Mouse (Mus musculus): ENCODE measurements around the gene Lpin1. TPM values are rescaled to one million over a fixed set of nuclear protein-coding genes. Genes with fewer than 3 reads are reported as not detected.

Lpin1 gene
- polyA plus RNA-seq, 1 experiment from 2014 or later: 11.6 TPM

DNA sequence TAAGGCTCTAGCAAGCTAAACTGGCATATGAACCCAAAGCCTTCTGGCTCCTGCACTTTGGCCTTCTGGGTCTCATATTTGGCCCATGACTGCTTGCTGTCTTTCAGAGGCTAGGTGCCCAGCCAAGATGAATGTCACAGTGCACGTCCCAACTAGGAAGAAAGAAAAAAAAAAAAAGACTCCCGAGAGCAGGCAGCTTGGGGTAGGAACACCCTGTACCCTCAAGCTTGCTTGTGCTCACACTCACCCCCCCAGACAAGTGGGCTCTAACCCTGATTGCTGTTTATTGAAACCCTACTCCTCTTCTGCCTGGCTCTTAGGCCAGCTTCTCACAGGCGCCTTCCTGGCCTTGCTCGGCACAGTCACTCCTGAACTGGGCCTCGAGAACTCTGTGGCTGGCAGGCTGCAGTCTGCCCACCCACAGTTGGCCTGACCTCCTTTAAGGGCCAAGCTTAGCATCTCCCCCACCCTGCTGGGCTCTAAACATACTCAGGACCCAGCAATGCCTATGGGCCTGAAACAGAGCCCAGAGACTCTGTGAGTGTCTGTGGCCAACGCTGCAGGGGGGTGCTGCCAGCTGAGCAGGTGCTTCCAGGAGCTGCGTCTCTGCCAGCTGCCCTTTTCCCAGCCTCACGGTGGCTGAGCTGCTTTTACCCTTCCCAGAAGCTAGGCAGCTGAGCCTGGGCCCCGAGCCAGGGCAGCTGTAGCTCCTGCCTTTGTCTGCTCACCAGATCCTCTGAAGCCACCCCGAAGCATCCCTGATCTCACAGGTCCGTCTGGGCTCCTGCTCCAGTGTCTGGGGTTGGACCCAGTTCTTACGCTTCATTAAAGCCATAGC is 33.0 kb upstream of the Lpin1 start:
- no peak overlapping the region for H3K4me2 ChIP-seq (ENCODE audit: low read length)
- no peaks in the 10 kb centered on the region for H3K27me3 ChIP-seq (replicated peaks; ENCODE audit: control insufficient read depth, insufficient read depth, low read length)
- H3K36me3 ChIP-seq (ENCODE audit: control insufficient read depth, insufficient read depth, low read length): no peaks in the 10 kb centered on the region
- H3K27ac ChIP-seq (ENCODE audit: low read depth, low read length): peak overlapping the region; percentile 70
- 29% methylated on average over 12 of the region's 12 CpGs for WGBS
- ATAC-seq: peak; percentile 90
- DNase-seq (ENCODE audit: low spot score): peak; percentile 86
- H3K9ac ChIP-seq (ENCODE audit: low read length): peak overlapping the region; percentile 13; the same call in 1 of the 2 replicates
- H3K4me1 ChIP-seq (ENCODE audit: control insufficient read depth, insufficient read depth, low read length): peaks cover 12% of the 10 kb centered on the region
- H3K4me3 ChIP-seq (ENCODE audit: low read depth, low read length): no peak overlapping the region
- no peaks in the 10 kb centered on the region for H3K9me3 ChIP-seq (replicated peaks; ENCODE audit: control insufficient read depth, low read length)

DNA sequence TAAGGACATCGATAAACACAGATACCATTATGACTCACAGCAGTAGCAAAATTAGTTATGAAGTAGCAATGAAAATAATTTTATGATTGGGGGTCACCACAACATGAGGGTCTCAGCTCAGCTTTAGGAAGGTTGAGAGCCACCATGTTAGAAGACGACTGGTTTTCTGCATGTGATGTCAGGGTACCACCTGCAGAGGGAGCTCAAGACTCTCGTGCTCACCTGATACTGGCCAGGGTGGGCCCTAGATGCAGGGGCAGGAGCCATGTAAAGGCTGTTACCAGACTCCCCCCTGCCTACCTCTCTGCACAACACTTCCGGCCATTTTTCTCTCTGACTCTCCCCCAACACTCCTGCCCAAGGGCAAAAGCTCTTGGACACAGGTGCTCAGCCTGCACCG is 31.2 kb upstream of the Lpin1 start:
- ATAC-seq (no peak), DNase-seq (ENCODE audit: low spot score) (no peak)
- Histone ChIP-seq H3K9ac (ENCODE audit: low read length) (no peak overlapping the region), H3K27ac (ENCODE audit: low read depth, low read length) (no peak overlapping the region), H3K36me3 (ENCODE audit: control insufficient read depth, insufficient read depth, low read length) (no peaks in the 10 kb centered on the region), H3K9me3 (replicated peaks; ENCODE audit: control insufficient read depth, low read length) (no peaks in the 10 kb centered on the region), H3K27me3 (replicated peaks; ENCODE audit: control insufficient read depth, insufficient read depth, low read length) (no peaks in the 10 kb centered on the region), H3K4me3 (ENCODE audit: low read depth, low read length) (no peak overlapping the region), H3K4me1 (ENCODE audit: control insufficient read depth, insufficient read depth, low read length) (peaks cover 12% of the 10 kb centered on the region), H3K4me2 (ENCODE audit: low read length) (no peak overlapping the region)
- 65% methylated on average over 5 of the region's 5 CpGs for WGBS

DNA sequence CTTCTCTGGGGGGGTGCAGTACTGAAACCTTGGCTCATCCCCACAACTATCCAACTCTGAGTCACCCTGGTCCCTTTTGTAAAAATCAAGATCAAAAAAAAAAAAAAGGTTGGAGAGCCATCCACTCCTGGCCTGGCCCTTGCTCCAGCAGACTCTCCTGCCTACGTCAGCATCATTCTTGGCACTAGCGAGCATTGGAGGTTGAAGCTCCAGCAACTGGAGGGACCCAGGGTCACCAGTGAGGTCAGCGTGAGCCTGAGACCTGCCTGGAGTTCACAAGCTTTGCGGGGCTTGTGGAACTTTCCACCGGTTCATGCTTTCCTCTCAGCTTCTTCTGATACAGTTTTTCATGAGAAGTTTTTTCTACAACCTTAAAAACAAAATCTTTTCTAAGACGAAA is 29.3 kb upstream of the Lpin1 start:
- Histone ChIP-seq H3K9ac (ENCODE audit: low read length) (no peak overlapping the region), H3K4me3 (ENCODE audit: low read depth, low read length) (no peak overlapping the region), H3K4me2 (ENCODE audit: low read length) (no peak overlapping the region), H3K27me3 (replicated peaks; ENCODE audit: control insufficient read depth, insufficient read depth, low read length) (no peaks in the 10 kb centered on the region), H3K27ac (ENCODE audit: low read depth, low read length) (no peak overlapping the region), H3K9me3 (replicated peaks; ENCODE audit: control insufficient read depth, low read length) (no peaks in the 10 kb centered on the region), H3K4me1 (ENCODE audit: control insufficient read depth, insufficient read depth, low read length) (peaks cover 12% of the 10 kb centered on the region), H3K36me3 (ENCODE audit: control insufficient read depth, insufficient read depth, low read length) (no peaks in the 10 kb centered on the region)
- 96% methylated on average over 6 of the region's 6 CpGs for WGBS
- DNase-seq (ENCODE audit: low spot score) (no peak), ATAC-seq (no peak)

DNA sequence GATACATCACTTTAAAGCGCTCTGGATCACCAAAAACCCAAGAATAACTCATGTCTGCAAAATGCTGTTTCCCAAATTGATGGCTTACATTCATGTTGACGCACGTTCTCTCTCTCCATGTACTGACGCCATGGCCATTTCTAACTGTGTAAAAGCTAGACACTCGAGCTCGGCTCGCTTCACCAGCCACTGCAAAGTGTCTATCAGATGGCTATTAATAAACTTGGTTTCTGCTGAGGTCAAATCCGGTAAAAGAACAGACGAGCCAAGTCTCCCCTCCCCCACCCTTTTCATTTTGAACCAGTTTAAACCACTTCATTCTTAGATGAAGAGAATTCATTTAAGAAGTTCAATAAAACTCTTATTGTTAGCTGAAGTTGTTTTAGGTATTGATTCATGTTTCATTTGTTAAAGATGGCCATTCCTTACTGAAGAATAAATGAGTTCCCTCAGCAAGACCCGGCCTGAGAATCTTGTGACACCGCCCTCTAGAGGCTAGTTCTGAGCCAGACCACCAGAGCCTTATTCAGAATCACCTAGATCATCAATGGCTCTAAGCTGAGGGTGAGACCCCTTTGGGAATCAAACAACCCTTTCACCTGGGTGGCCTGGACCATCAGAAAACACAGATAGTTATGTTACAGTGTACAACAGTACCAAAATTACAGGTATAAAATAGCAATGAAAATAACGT is 28.5 kb upstream of the Lpin1 start:
- Histone ChIP-seq H3K9ac (ENCODE audit: low read length) (no peak overlapping the region), H3K27ac (ENCODE audit: low read depth, low read length) (no peak overlapping the region), H3K9me3 (replicated peaks; ENCODE audit: control insufficient read depth, low read length) (no peaks in the 10 kb centered on the region), H3K4me3 (ENCODE audit: low read depth, low read length) (no peak overlapping the region), H3K27me3 (replicated peaks; ENCODE audit: control insufficient read depth, insufficient read depth, low read length) (no peaks in the 10 kb centered on the region), H3K36me3 (ENCODE audit: control insufficient read depth, insufficient read depth, low read length) (no peaks in the 10 kb centered on the region), H3K4me2 (ENCODE audit: low read length) (no peak overlapping the region), H3K4me1 (ENCODE audit: control insufficient read depth, insufficient read depth, low read length) (peaks cover 9% of the 10 kb centered on the region)
- no peak for DNase-seq (ENCODE audit: low spot score)
- WGBS: 76% methylated on average over 12 of the region's 12 CpGs
- ATAC-seq: no peak

DNA sequence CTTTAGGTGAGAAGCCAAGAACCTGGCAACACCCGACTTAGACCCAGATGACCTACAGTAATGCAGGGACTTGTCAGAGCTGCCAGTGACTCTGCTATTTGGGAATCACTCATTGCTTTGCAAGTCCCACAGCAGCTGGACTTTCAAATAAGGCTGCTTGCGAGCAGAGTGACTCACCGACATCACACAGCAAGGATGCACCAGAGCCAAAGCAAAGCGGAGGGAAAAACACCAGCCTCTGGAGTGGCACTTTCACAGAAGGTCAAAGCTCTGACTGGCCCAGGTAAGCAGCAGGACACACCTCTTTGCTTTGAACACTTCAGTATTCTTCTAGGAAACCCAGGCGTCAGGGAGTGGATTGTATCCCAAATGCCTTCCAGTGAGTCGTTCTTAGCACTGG is 25.1 kb upstream of the Lpin1 start:
- Histone ChIP-seq H3K36me3 (ENCODE audit: control insufficient read depth, insufficient read depth, low read length) (no peaks in the 10 kb centered on the region), H3K4me2 (ENCODE audit: low read length) (no peak overlapping the region), H3K4me3 (ENCODE audit: low read depth, low read length) (no peak overlapping the region), H3K4me1 (ENCODE audit: control insufficient read depth, insufficient read depth, low read length) (no peaks in the 10 kb centered on the region), H3K9me3 (replicated peaks; ENCODE audit: control insufficient read depth, low read length) (no peaks in the 10 kb centered on the region), H3K9ac (ENCODE audit: low read length) (no peak overlapping the region), H3K27me3 (replicated peaks; ENCODE audit: control insufficient read depth, insufficient read depth, low read length) (no peaks in the 10 kb centered on the region), H3K27ac (ENCODE audit: low read depth, low read length) (no peak overlapping the region)
- WGBS: 77% methylated on average over 6 of the region's 6 CpGs
- DNase-seq (ENCODE audit: low spot score): no peak
- ATAC-seq: no peak

DNA sequence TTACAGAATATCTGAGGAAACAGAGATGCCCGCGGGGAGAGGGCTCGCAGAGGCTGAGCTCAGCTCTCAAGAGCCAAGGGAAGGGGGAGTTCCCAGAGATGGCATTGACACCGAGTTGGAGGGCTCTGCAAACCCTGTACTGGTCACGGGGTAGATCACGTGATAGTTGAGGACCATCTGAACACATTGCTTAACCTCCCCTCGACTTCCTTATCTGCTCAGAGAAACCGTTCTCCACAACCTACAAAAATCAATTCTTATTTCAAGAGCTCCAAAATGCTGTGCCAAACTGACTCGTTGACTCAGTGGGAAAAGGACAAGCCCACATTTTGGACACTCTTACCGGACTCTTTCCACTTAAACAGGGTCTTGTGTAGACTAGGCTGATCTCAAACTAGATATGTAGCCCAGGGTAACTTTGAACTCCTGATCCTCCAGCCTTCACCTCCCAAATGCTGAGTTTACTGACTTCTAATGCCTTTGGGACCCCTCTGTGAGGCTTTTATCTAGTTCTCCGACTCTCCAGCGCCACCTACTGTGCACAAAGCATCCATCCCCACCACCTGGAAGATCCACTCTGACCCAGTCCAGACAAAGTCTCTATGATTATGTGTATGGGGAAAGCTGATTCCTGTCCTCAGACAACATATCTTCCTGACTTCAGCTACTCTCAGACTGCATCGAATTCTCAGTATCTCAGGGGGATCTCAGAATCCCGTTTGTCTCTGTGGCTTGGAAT is 23.5 kb upstream of the Lpin1 start:
- peak; percentile 65 for ATAC-seq
- WGBS: 58% methylated on average over 14 of the region's 14 CpGs

DNA sequence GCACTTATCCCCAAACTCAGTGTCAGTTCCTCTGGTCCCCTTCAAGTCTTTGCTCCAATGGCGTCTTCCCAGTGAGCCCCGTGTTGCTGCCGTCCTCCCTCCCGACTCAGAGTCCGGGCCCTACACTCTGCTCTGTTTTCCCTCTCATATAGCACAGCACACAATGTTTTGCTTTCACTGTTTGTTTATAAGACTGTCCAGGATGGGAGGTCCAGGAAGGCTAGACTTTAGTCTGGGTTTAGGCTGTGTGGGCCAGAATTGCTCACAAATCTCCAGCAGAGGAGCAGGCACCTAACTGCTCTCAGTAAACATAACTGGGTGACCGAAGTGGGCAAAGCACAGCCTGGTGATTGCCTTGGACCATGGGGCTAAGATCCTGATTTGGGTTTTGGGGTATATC is 22.5 kb upstream of the Lpin1 start:
- Histone ChIP-seq H3K9me3 (replicated peaks; ENCODE audit: control insufficient read depth, low read length) (no peaks in the 10 kb centered on the region), H3K4me2 (ENCODE audit: low read length) (no peak overlapping the region), H3K27me3 (replicated peaks; ENCODE audit: control insufficient read depth, insufficient read depth, low read length) (no peaks in the 10 kb centered on the region), H3K4me1 (ENCODE audit: control insufficient read depth, insufficient read depth, low read length) (no peaks in the 10 kb centered on the region), H3K4me3 (ENCODE audit: low read depth, low read length) (no peak overlapping the region), H3K9ac (ENCODE audit: low read length) (no peak overlapping the region), H3K36me3 (ENCODE audit: control insufficient read depth, insufficient read depth, low read length) (no peaks in the 10 kb centered on the region), H3K27ac (ENCODE audit: low read depth, low read length) (no peak overlapping the region)
- ATAC-seq (no peak), DNase-seq (ENCODE audit: low spot score) (no peak)
- WGBS: 92% methylated on average over 6 of the region's 6 CpGs

More for the DNA sequence above, 23.5 kb upstream of the Lpin1 start:
- no peaks in the 10 kb centered on the region for H3K4me1 ChIP-seq (ENCODE audit: control insufficient read depth, insufficient read depth, low read length)
- peak; percentile 72 for DNase-seq (ENCODE audit: low spot score)
- no peak overlapping the region for H3K9ac ChIP-seq (ENCODE audit: low read length)
- no peak overlapping the region for H3K4me3 ChIP-seq (ENCODE audit: low read depth, low read length)
- no peaks in the 10 kb centered on the region for H3K9me3 ChIP-seq (replicated peaks; ENCODE audit: control insufficient read depth, low read length)
- no peak overlapping the region for H3K27ac ChIP-seq (ENCODE audit: low read depth, low read length)
- H3K27me3 ChIP-seq (replicated peaks; ENCODE audit: control insufficient read depth, insufficient read depth, low read length): no peaks in the 10 kb centered on the region
- H3K4me2 ChIP-seq (ENCODE audit: low read length): no peak overlapping the region
- no peaks in the 10 kb centered on the region for H3K36me3 ChIP-seq (ENCODE audit: control insufficient read depth, insufficient read depth, low read length)

GRCm38 (mm10) chr12:16631423-16631822 is 20.7 kb upstream of the Lpin1 start:
- DNase-seq (ENCODE audit: low spot score) (no peak), ATAC-seq (no peak)
- 91% methylated on average over 2 of the region's 2 CpGs for WGBS
- H3K4me3 ChIP-seq (ENCODE audit: low read depth, low read length): no peak overlapping the region
- H3K36me3 ChIP-seq (ENCODE audit: control insufficient read depth, insufficient read depth, low read length): no peaks in the 10 kb centered on the region
- H3K4me1 ChIP-seq (ENCODE audit: control insufficient read depth, insufficient read depth, low read length): no peaks in the 10 kb centered on the region
- no peak overlapping the region for H3K27ac ChIP-seq (ENCODE audit: low read depth, low read length)
- H3K4me2 ChIP-seq (ENCODE audit: low read length): no peak overlapping the region
- no peaks in the 10 kb centered on the region for H3K27me3 ChIP-seq (replicated peaks; ENCODE audit: control insufficient read depth, insufficient read depth, low read length)
- H3K9me3 ChIP-seq (replicated peaks; ENCODE audit: control insufficient read depth, low read length): no peaks in the 10 kb centered on the region
- H3K9ac ChIP-seq (ENCODE audit: low read length): no peak overlapping the region

GRCm38 (mm10) chr12:16630866-16631185 is 20.1 kb upstream of the Lpin1 start:
- ATAC-seq (no peak), DNase-seq (ENCODE audit: low spot score) (no peak)
- Histone ChIP-seq H3K4me3 (ENCODE audit: low read depth, low read length) (no peak overlapping the region), H3K9me3 (replicated peaks; ENCODE audit: control insufficient read depth, low read length) (no peaks in the 10 kb centered on the region), H3K27me3 (replicated peaks; ENCODE audit: control insufficient read depth, insufficient read depth, low read length) (no peaks in the 10 kb centered on the region), H3K9ac (ENCODE audit: low read length) (no peak overlapping the region), H3K36me3 (ENCODE audit: control insufficient read depth, insufficient read depth, low read length) (no peaks in the 10 kb centered on the region), H3K27ac (ENCODE audit: low read depth, low read length) (no peak overlapping the region), H3K4me1 (ENCODE audit: control insufficient read depth, insufficient read depth, low read length) (no peaks in the 10 kb centered on the region), H3K4me2 (ENCODE audit: low read length) (no peak overlapping the region)
- WGBS: 92% methylated on average over 1 of the region's 1 CpGs
